Mouse (Mus musculus) urinary bladder, postnatal 36 days (tissue): Measurements from ENCODE around the gene 9130213A22Rik.
A peak's percentile ranks its signal among the peaks of the same experiment; 100 is the strongest.

Source experiments
- DNase-seq, 2 experiments: peaks; one replicate each; pipeline ENCODE4 v3.0.0; 2022; ENCODE audit warnings: low spot score in 2 of 2, mixed read lengths in 1 of 2

9130213A22Rik gene

DNA sequence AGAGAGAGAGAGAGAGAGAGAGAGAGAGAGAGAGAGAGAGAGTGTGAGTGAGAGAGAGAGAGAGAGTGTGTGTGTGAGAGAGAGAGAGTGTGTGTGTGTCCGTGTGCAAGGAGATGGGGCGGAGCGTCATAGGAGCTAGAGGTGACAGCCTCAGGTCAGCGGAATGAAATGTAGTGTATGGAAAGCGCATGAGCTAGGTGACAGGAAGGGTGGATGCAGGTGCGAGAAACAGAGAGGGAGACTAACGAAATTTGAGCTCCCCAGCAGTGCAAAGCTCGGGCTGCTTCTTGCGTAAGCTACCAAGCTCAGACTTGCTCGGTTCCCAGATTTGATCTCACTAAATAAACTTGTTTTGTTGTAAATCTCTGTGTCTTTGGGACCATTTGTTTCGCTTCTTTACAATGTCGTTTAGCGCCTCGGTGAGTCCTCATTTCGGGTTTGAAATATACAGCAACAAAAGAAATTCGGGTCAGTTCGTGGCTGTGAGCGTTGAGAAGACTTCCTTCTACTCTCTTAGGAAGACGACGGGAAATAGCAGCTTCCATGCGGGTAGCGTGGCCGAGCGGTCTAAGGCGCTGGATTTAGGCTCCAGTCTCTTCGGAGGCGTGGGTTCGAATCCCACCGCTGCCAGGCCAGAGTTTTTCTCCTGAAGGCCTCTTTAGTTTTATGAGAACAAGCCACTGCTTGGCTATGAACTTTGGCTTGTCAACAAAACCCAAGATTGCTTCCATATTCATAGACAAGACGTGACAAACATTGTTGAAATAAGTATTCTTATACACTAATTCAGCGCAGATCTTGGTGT is 1.5 kb upstream of the 9130213A22Rik start:
- DNase-seq = peak; percentile 87 to 89

DNA sequence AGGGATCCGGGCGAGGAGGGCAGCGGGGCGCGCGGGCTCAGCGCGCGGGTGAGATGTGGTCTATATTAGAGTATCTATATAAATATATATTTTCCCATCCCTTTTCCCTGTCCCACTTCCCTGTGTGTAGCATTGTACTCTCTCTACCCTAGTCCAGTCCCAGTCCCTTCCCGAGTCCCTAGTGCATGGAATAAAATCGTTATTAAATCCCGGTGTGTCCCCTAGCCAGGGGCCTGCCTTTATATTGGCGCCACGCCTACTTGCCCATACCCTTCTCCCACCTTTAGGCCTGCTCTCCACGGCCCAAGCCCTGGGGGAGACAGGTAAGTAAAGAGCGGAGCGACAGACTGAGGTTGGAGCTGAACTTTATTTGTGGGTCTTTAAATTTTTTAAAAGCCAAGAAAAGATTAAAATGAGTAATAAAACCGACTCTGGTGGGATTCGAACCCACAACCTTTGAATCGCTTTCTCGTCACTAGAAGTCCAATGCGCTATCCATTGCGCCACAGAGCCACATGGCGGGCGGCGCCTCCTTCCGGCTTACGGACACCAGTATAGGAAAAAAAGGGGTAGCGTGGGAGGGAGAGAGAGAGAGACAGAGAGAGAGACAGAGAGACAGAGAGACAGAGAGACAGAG is 785 bp upstream of the 9130213A22Rik start:
- DNase-seq = peak; percentile 72 to 85

DNA sequence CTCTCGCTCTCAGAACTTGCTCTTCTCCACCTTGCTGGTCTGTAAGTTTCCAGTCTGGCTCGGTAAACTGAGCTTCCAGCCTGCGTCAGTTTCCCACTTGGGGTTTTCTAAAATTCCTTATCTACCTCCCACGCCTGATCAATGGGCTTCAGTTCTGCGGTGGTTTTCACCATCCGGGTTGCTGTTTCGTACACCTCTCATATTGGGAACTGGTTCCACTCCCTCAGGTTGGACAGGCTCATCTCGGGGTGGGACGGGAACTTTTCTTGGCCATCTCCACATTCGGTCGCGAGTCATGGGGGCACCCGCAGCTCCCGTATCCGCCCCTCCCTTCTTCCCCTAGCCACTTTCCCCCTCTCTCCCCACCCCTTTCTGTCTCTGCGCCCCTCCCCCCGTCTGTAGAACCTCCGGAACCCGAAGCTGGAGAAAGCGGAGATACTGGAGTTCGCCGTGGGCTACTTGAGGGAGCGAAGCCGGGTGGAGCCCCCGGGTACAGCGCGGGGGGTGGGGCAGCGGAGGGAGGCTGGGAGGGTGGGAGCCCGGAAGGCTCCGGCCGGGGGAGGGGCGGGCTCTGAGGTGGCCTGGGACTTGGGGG is 551 bp downstream of the 9130213A22Rik start:
- DNase-seq = no peak

DNA sequence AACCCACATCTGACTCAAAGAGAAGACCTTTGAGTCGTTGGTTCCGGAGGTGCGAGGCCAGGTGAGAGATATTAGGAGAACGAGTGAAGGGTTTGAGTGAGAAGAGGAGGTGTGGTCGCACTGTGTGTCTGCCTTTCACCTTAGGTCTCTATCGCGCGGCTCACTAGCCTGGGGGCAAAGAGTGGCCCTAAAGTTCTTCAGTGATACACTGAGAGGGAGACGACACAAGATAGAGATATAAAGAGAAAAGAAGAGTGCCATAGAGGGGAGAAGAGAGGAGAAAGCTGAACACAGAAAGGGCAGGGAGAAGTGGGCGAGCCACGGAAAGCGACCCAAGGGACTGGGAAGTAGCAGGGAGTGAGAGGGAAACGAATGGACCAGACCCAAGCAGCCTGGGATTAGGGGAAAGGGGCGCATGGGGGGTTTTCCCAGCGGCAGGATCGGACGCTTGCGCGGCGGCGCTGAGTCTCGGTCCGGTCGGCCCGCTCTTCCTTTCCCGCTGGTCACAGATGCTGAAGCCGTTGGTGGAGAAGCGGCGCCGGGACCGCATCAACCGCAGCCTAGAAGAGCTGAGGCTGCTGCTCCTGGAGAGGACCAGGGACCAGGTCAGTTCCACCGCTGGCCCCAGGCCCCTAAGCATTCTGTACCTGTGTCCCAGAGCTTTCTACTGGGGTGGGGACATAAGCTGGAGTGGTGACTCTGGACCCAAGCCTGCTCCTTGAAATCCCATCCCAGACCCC is 1.2 kb downstream of the 9130213A22Rik start:
- no peak for DNase-seq

DNA sequence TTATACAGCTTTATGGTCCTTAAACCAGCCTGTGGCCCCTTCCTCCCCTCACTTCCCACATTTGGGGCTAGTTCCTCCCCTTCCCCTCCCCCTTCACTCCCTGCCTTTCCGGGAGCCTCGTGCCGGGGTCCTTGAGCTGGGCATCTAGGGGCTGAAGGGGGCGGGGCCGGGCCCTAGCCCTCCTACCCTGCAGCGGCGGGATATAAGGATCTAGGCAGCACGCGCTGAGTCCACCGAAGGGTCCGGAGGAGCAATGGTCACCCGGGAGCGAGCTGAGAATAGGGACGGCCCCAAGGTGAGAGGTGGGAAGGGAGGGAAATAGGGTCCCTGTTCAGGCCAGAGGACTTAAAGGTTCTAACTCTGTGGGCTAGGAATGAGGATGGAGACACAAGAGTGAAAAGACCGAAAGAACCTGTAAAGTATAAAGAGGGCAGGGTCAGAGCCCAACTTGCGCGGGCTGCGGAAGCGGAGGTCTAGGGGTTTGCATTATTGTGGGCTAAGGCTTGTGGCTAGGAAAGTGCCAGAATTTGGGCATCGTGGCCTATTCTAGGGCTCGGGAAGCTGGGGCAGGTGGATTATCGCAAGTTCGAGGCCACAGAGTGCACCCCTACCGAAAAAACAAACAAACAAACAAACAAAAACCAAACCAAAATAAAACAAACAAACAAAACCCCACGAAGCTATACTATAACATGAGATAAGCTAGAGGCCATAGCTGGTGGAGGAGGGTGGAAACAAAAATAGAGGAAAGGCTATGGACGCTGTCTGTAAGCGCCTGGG is 2.0 kb downstream of the 9130213A22Rik start, which contains the start of gene Hes7:
Gene Hes7 (plus strand): TSS at position 184 of the 780 bp plus-strand sequence.
- no peak for DNase-seq

DNA sequence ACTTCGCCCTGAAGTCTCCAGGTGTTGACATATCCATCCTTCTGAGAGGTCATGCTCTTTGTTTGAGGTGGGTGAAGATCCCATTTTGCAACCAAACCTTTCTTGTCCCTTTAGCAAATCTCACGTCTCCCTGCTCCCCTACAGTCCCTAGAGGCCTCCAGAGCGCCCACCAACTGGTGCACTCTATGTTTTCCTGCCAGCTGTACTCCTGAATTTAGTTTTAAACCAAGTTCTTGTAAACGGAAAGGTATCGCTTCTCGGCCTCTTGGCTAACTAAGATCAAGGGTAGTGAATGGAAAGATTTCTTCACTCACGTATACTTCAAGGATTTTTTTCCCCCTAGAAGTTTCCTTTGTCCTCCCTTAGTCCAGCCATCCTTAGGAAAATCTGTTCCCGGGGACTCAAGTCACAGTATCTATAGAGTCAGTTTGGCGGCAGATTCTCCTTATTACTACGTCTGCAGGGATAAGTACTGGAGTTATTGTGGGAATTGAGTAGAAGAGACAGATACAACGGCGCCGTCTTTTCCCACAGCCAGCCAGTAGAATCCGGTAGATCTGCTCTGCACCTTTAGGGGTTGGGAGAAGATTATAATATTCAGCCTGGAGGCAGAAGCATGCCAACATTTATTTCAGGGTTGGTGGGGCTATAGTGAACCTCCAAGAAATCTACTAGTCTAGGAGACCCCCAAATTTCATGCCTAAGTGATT is 2.8 kb downstream of the 9130213A22Rik start:
- no peak for DNase-seq

DNA sequence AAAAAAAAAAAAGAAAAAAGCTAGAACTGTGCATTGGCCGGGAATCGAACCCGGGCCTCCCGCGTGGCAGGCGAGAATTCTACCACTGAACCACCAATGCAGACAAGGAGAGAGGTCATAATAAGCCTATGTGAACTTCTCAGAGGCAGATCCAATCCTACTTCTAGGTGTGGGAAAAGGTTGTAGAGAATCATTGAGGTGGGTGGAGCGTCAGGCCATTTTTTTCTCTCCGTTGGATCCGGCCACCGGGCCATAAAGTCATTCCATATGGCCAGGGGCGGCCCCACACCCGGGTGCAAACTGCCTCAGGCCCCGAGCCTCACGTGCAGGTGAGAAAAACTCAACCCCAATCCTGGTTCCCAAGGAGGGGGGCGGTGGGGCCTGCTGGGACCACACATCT is 3.6 kb downstream of the 9130213A22Rik start:
- DNase-seq = peak; percentile 85 to 87

DNA sequence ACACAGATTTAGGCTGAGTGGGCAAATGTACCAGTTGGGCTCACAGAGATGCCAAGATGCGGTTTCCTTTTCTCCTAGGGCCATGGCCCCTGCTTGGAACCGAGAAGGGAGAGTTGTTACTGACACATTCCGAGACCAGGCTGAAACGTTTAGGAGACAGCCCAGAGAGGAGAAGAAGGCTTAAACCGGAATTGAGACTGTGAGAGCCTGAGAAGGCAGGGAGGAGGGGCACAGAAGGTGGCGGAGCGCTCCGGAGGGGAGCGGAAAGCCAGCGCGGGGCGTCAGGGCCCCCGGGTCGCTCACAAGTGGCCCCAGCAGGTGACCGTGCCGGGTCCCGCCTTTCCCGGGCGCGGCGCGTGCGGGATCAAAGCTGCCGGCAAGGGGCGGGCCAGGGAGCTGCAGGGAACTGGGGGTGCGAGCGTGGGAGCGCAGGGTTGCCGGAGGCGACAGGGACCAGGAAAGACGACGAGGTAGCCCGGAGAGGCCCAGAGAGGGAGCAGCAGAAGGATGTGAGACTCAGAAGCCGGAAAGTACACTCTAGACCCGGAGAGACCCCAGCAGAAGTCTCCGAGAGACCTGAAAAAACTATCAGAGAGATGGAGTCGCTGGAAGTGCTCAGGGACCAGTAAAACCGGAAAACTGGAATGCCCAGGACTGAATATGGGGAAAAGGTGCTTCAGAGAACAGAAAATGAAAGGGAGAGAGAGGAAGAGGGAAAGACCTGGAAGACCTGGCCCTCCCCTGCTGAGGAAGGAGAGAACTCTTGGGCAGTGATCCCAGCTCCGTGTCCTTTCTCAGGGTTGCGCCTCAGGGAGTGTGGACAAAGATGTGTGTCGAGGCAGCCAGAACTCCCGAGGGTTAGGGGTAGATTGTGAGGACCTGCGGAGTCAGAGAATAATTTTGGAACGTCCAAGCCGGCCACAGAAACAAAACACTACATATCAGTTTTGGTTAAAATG is 4.4 kb downstream of the 9130213A22Rik start:
- DNase-seq = peak; percentile 53 to 65

DNA sequence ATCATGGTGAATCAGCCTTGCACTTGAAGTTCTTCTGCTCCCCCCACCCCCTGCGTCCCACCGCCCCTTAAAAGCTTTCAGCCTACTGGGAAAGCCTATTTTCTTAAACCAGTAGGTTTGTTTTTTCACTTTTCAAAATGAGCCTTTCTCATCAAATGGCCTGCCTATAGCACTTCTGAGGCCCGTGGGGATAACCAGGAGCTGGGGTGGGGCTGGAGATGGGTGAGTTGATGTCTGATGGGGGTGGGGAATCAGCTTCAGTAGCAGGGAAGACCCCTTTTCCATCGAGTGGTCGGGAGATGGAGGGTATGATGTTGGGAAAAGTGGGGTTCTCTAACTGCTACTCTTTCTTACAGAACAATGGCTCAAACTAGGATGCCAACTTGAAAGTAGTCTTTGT is 5.5 kb downstream of the 9130213A22Rik start:
- no peak for DNase-seq

DNA sequence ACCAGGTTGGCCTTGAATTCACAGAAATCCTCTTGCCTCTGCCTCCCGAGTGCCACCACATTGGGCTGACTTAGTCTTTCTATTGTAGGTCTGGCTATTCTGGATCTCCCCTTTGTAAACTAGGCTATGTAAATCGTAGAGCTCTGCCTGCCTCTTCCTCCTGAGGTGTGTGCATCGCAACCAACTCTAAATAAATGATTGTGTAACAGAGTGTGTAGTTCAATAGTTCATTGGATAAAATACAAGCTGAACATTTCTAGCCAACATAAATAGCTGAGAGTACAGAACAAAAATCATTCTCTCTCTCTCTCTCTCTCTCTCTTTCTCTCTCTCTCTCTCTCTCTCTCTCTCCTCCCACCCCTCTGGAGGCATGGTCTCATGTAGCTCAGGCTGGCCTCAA is 7.8 kb downstream of the 9130213A22Rik start:
- no peak for DNase-seq

DNA sequence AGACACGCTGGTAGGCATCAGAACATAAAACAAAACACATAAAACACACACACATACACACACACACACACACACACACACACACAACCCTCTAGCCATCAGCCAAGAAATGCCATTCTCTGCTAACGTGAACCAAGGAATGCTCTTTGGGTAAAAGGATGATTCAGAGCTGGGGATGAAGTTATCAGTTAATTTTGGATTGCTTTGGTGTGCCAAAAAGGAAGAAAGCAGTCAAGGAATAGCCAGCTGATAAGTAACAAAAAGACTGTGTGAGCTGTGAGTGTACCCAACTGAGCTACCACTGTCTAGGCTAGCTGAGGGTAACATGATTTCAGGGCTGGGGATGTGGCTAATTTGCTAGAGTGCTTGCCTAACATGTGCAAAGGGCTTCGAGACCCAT is 8.4 kb downstream of the 9130213A22Rik start:
- no peak for DNase-seq

DNA sequence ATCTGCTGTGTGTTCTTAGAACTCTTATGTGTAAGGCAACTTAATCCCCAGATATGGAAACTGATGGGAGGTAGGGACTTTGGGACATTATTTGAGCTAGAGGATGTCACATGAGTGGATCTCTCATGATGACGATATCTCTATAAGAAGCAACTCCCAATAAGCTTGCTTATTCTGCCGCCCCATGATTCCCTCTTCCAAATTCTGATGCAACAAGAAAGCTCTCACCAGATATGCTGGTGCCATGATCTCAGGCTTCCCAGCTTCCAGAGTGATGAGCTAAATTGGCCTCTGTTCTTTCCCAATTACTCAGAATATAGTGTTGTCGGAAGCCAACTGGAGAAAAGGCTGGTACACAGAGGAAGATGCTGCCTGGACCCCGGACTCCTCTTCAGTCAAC is 10.5 kb downstream of the 9130213A22Rik start:
- DNase-seq = no peak

DNA sequence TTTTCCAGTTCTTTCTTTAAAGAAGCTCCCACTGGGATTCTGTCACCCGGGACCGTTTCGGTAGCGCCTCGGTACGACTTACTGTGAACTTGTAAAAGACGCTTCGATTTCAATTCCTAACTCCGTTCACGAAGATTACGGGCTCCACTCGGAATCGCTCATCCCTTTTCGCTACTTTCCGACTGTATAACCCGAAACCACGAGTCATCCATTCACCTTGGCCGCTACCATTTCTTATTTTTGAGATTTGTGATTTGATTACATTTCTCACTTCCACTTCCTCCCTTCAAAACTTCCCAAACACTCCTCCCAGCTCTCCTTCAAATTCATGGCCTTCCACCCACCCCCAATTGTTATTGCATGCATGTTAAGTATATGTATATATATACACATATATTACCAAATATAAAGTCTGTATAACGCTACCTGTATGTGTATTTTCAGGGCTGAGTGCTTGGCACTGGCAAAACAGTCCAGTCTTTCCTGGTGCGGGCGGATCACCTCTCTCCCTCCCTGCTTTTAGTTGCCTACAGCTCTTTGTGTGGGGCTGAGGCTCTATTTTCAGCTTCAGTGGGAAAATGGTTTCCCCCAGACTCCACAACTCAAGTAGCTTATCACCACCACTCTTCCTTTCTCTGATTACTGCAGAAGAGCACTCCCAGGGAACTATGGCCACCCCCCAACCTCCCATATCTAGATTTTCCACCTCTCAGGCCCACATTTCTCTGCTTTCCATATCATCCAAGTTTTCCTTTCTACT is 11.2 kb downstream of the 9130213A22Rik start:
- DNase-seq = no peak

DNA sequence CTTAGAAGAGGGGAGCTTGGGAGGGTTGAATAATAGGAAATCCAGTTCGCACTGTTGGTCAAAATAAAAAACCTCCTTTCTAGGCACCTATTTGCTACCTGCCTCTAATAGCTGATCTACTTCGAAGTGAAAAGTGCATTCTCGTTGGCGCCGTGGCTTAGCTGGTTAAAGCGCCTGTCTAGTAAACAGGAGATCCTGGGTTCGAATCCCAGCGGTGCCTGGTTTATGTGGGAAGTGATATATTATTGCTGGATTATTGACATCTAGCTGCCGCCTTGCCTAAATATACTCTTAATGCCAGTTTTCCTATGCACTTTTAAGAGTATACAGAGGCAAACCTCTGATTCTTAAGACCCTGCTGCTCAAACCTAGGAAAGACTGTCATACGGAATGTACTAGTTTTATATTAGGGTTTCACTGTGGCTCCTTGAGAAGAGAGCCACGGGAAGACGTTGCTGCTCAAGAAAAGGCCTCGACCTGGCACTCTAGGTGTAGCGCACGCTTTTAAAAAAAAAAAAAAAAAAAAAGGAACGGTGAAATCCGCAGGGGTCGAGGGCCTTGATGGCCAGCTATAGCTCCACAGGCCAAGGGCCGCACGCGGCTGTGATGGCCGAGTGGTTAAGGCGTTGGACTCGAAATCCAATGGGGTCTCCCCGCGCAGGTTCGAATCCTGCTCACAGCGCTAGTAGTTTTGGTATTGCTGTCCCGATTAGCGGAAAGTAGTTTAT is 11.9 kb downstream of the 9130213A22Rik start:
- peak; percentile 91 for DNase-seq

DNA sequence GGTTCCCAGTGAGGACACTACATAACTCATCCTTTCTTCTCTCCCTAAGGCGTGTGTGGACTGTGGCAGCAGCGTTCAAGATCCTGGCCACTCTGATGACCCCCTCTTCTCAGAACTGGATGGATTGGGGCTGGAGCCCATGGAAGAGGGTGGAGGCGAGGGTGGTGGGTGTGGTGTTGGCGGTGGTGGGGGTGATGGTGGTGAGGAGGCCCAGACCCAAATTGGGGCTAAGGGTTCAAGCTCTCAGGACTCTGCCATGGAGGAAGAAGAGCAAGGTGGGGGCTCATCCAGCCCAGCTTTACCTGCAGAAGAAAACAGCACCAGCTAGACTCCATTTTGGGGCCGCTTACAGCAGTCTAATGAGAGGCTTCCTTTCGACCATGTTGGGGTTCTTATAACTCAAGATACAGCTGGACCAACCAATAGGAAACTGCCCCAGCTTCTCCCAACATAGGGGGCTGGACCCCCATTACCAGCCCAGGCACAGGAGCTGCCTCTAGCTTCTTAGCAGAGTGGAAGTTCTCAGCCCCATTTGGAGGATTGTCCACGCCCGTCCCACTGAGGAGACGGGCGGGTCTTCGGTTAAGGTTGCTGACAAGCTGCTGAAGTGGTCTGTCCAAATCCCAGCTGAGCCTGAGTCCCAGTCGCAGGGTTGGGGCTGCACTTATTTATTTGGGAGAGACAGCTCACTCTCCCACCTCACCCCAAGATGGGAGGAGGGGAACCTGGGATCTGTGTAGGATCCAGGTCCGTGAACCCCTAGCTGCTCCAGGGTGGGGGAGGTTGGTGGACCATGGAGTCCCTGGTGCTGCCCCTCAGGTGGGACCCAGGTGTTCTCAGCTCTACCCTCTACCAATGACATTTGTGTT is 13.1 kb downstream of the 9130213A22Rik start:
- no peak for DNase-seq

DNA sequence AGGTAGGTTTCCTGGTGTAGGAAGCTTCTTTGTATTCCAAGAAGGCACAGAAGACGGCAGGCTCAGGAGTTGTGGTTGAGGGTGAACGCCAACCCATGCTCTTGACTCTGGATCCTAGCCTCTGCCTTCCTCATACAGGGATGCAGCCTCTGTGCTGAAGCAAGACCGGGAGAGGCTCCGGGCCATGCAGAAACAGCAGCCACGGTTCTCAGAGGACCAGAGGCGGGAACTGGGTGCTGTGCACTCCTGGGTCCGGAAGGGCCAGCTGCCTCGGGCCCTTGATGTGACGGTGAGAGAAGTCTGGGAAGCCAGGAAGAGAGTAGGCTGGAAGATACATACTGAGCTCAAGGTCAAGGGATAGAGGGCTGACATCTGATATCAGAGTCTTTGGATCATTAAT is 14.2 kb downstream of the 9130213A22Rik start:
- no peak for DNase-seq

DNA sequence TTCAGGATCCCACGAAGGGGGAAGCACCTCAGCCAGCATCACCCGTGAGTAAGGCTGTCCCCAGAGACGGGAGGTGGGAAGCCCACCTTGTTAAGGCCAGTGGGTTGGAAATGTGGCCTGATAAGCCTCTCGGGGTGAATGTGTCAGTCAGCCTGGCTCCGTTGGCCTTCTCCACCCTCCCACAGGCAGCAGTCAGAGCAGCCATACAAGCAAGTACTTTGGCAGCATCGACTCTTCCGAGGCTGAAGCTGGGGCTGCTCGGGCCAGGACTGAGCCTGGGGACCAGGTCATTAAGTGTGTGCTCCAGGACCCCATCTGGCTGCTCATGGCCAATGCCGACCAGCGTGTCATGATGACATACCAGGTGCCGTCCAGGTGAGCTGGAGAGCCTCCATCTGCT is 14.7 kb downstream of the 9130213A22Rik start:
- no peak for DNase-seq
